Mouse (Mus musculus) liver, postnatal 0 days (tissue): ENCODE measurements at regions not wholly inside any gene's neighbourhood (a gene's known extent, or its start where the extent isn't known, plus 50 kb on each side); places are given as distances from the start of the nearest gene placed in this dataset.

Experiments used
- ATAC-seq: fragments of 200-750 bp; cut with Nextera tagmentation; 2 replicates; pipeline ENCODE4 v1.8.0; 2017; ENCODE audit warnings: mild to moderate bottlenecking, moderate library complexity
- DNase-seq: peaks from one replicate; pipeline ENCODE4 v3.0.0-alpha.2; 2016
- H3K27ac ChIP-seq: fragments of 300-500 bp; sonication (generic); 2 replicates; pipeline ENCODE4 v1.5.1; 2014; ENCODE audit warnings: antibody characterized with exemption, moderate library complexity, mild to moderate bottlenecking, low read depth
- H3K27me3 ChIP-seq: fragments of 300-500 bp; sonication (generic); 2 replicates; pipeline ENCODE4 v1.6.1; 2014; ENCODE audit warnings: low read length, control low read depth, mixed read lengths; ENCODE audit not compliant: insufficient read depth
- H3K36me3 ChIP-seq: fragments of 300-500 bp; sonication (generic); replicated peaks from 2 replicates; pipeline ENCODE4 v1.6.1; 2014; ENCODE audit warnings: mild to moderate bottlenecking, control low read depth, low read length, moderate library complexity, mixed read lengths; ENCODE audit not compliant: insufficient read depth
- H3K4me1 ChIP-seq: fragments of 300-500 bp; sonication (generic); 2 replicates; pipeline ENCODE4 v1.6.1; 2014; ENCODE audit warnings: antibody characterized with exemption, mild to moderate bottlenecking, control low read depth; ENCODE audit not compliant: insufficient read depth
- H3K4me2 ChIP-seq: fragments of 300-500 bp; sonication (generic); 2 replicates; pipeline ENCODE4 v1.6.1; 2014; ENCODE audit warnings: low read depth, mild to moderate bottlenecking, low read length, moderate library complexity, mixed read lengths
- H3K4me3 ChIP-seq: fragments of 300-500 bp; sonication (generic); 2 replicates; pipeline ENCODE4 v1.5.1; 2014; ENCODE audit warnings: low read depth, low read length
- H3K9ac ChIP-seq: fragments of 300-500 bp; sonication (generic); replicated peaks from 2 replicates; pipeline ENCODE4 v1.6.1; 2014; ENCODE audit warnings: mild to moderate bottlenecking, moderate library complexity
- H3K9me3 ChIP-seq: fragments of 300-500 bp; sonication (generic); 2 replicates; pipeline ENCODE4 v1.6.1; 2016; ENCODE audit warnings: mild to moderate bottlenecking, control low read depth, low read length, mixed read lengths
- CTCF ChIP-seq: sonication (generic); IDR thresholded peaks from 2 replicates; pipeline ENCODE4 v1.5.1; 2016; ENCODE audit warnings: antibody characterized with exemption, low read depth
- EP300 ChIP-seq: IDR thresholded peaks from 2 replicates; pipeline ENCODE4 v1.6.1; 2016; ENCODE audit warnings: antibody characterized with exemption, low read depth, mild to moderate bottlenecking
- WGBS: fragments of 180-500 bp; shearing (Covaris S2); extraction: QIAGEN DNeasy Blood & Tissue Kit; methylation state at CpG from one replicate; pipeline ENCODE4 v1.1.7; 2014; ENCODE audit not compliant: insufficient replicate concordance; 5-methylcytosine and 5-hydroxymethylcytosine counted together

DNA sequence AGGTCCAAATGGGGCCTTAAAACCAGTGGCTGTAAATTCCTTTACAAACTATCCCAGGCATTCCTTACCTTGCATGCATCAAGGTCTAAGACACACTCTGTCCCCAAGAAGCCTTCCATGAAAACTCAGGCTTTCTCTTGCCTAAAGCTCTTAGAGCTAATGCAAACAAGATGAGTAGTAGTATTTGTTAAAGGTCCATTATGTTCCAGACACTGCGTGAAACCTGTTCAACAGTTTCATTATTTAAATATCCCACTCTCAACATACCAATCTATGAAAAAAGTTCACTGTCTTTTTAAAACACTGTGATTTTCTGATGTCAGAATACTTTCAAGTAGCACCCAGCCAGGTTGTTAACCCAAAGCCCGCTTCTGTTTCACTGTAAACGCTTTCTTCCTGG lies 687.9 kb upstream of the A1bg start:
- no peak overlapping the region for H3K27ac ChIP-seq
- no peak for TF ChIP-seq EP300
- TF ChIP-seq CTCF = no peak
- no peaks in the 10 kb centered on the region for H3K27me3 ChIP-seq
- H3K4me3 ChIP-seq = no peak overlapping the region
- no peaks in the 10 kb centered on the region for H3K4me1 ChIP-seq
- no peak overlapping the region for H3K4me2 ChIP-seq
- 87% methylated on average over 3 of the region's 3 CpGs for WGBS
- no peak for DNase-seq
- no peaks in the 10 kb centered on the region for H3K9me3 ChIP-seq
- no peaks in the 10 kb centered on the region for H3K36me3 ChIP-seq
- ATAC-seq = no peak
- H3K9ac ChIP-seq = no peak overlapping the region

DNA sequence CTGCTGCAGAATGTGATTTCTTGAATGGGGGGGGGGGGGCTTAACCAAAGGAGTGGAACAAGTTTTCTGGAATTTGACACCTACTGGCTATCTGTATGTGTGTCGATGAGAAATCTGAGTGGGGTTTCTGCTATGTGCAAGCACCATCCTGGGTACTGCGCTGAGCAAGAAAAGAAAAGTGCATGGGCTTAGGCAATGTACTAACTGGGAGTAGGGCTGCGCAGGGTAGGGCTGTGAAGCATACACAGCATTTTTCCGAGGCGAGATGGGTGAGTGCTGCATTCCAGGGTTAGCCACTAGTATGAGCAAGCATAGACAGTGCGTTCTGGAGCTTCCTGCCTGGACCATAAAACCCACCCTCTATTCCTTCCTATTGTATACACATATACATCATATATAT lies 686.8 kb upstream of the A1bg start:
- Histone ChIP-seq H3K4me3 (no peak overlapping the region), H3K36me3 (no peaks in the 10 kb centered on the region), H3K27me3 (no peaks in the 10 kb centered on the region), H3K9me3 (no peaks in the 10 kb centered on the region), H3K9ac (no peak overlapping the region), H3K4me1 (no peaks in the 10 kb centered on the region), H3K4me2 (no peak overlapping the region), H3K27ac (no peak overlapping the region)
- ATAC-seq (no peak), DNase-seq (no peak)
- WGBS = 70% methylated on average over 6 of the region's 6 CpGs
- TF ChIP-seq CTCF (no peak), EP300 (no peak)

GRCm38 (mm10) chr15:61608301-61608731 lies 685.5 kb upstream of the A1bg start:
- Histone ChIP-seq H3K9ac (no peak overlapping the region), H3K4me2 (no peak overlapping the region), H3K4me3 (no peak overlapping the region), H3K27ac (no peak overlapping the region), H3K27me3 (no peaks in the 10 kb centered on the region), H3K4me1 (no peaks in the 10 kb centered on the region), H3K36me3 (no peaks in the 10 kb centered on the region), H3K9me3 (no peaks in the 10 kb centered on the region)
- DNase-seq (no peak), ATAC-seq (no peak)
- WGBS = 44% methylated on average over 6 of the region's 6 CpGs
- TF ChIP-seq EP300 = peak; percentile 54; the same call in 1 of the 2 replicates
- TF ChIP-seq CTCF = no peak

DNA sequence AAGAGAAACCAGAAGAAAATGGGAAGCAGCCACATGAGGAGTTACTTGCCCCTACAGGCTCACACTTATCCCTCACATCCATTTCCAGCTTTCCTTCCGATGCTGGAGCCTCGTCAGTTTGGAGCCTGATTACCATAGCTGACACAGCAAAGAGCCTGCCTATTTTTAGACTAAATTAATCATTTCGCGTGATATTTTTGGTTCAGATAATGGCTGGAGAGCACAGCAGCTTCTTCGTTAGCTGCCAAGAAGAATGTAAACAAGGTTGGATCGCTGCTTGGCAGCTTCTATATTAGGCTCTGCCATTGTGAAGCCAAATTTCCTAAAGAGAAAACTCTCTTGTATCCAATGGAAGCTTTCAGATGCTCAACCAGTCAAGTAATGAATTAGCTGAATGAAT lies 676.9 kb upstream of the A1bg start:
- Histone ChIP-seq H3K4me1 (no peaks in the 10 kb centered on the region), H3K27ac (no peak overlapping the region), H3K36me3 (no peaks in the 10 kb centered on the region), H3K4me3 (no peak overlapping the region), H3K4me2 (no peak overlapping the region), H3K9me3 (no peaks in the 10 kb centered on the region), H3K9ac (no peak overlapping the region), H3K27me3 (no peaks in the 10 kb centered on the region)
- TF ChIP-seq CTCF (no peak), EP300 (0 out of 2 replicates have a peak, but pooled peaks have one; percentile 14)
- WGBS = 62% methylated on average over 6 of the region's 6 CpGs
- ATAC-seq = no peak
- DNase-seq = no peak

GRCm38 (mm10) chr15:61596318-61596717 lies 673.5 kb upstream of the A1bg start:
- H3K9me3 ChIP-seq = no peaks in the 10 kb centered on the region
- DNase-seq (no peak), ATAC-seq (no peak)
- H3K4me3 ChIP-seq = no peak overlapping the region
- H3K4me1 ChIP-seq = no peaks in the 10 kb centered on the region
- H3K27ac ChIP-seq = no peak overlapping the region
- TF ChIP-seq CTCF = no peak
- TF ChIP-seq EP300 = no peak
- H3K27me3 ChIP-seq = no peaks in the 10 kb centered on the region
- H3K4me2 ChIP-seq = no peak overlapping the region
- H3K9ac ChIP-seq = no peak overlapping the region
- 69% methylated on average over 4 of the region's 4 CpGs for WGBS
- H3K36me3 ChIP-seq = no peaks in the 10 kb centered on the region

DNA sequence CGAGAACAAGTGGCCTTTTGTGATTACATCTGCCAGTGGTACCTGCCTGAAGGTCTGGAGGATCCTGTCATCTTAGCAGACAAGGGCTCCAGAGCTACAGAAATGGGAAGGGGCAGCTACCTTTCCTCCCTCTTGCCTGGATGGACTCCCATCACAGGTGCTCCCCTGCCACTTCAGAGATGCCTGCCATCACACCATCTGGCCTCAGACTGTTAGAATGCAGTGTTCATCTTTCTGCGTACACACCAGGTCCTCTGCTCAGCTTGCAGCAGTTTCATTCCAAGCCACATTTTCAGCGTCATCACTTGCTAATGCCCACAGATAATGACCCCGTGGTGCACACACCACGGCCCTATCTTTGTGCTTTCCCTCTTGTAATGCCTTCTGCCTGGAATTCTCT lies 666.1 kb upstream of the A1bg start:
- Histone ChIP-seq H3K36me3 (no peaks in the 10 kb centered on the region), H3K27ac (no peak overlapping the region), H3K4me2 (no peak overlapping the region), H3K9me3 (no peaks in the 10 kb centered on the region), H3K9ac (no peak overlapping the region), H3K4me1 (no peaks in the 10 kb centered on the region), H3K4me3 (no peak overlapping the region), H3K27me3 (no peaks in the 10 kb centered on the region)
- 58% methylated on average over 5 of the region's 5 CpGs for WGBS
- DNase-seq (no peak), ATAC-seq (no peak)
- no peak for TF ChIP-seq CTCF

- Histone ChIP-seq H3K4me1 (no peaks in the 10 kb centered on the region), H3K27me3 (no peaks in the 10 kb centered on the region), H3K9me3 (no peaks in the 10 kb centered on the region), H3K27ac (no peak overlapping the region), H3K4me3 (no peak overlapping the region), H3K36me3 (no peaks in the 10 kb centered on the region), H3K9ac (no peak overlapping the region), H3K4me2 (no peak overlapping the region)
- DNase-seq = no peak
- WGBS = 32% methylated on average over 2 of the region's 2 CpGs
- TF ChIP-seq EP300 = no peak
- TF ChIP-seq CTCF = no peak
- ATAC-seq = no peak
These were observed 659.5 kb upstream of the A1bg start for GRCm38 (mm10) chr15:61582335-61582734.
